Mouse (Mus musculus) intestine, embryonic 14.5 days (tissue): ENCODE measurements around the gene Car9. TPM values are rescaled to one million over a fixed set of nuclear protein-coding genes. Genes with fewer than 3 reads are reported as not detected.
A peak's percentile ranks its signal among the peaks of the same experiment; 100 is the strongest.

Source experiments
- ATAC-seq: fragments of 200-750 bp; cut with Nextera tagmentation; replicated peaks from 2 replicates; pipeline ENCODE4 v1.8.0; 2017; ENCODE audit warnings: low read depth, moderate number of reproducible peaks, moderate TSS enrichment, moderate library complexity; ENCODE audit not compliant: low FRiP score, low TSS enrichment
- DNase-seq: peaks from one replicate; pipeline ENCODE4 v3.0.0-alpha.2; 2018; ENCODE audit warnings: low spot score
- H3K27ac ChIP-seq: fragments of 300-500 bp; sonication (generic); 2 replicates; pipeline ENCODE4 v1.5.1; 2014; ENCODE audit warnings: low read depth, mild to moderate bottlenecking, control low read depth
- H3K27me3 ChIP-seq: fragments of 300-500 bp; sonication (generic); replicated peaks from 2 replicates; pipeline ENCODE4 v1.6.1; 2014; ENCODE audit warnings: low read length, control low read depth; ENCODE audit not compliant: control insufficient read depth, insufficient read depth
- H3K36me3 ChIP-seq: fragments of 300-500 bp; sonication (generic); 2 replicates; pipeline ENCODE4 v1.6.1; 2014; ENCODE audit warnings: low read length, control low read depth; ENCODE audit not compliant: control insufficient read depth, insufficient read depth
- H3K4me1 ChIP-seq: fragments of 300-500 bp; sonication (generic); replicated peaks from 2 replicates; pipeline ENCODE4 v1.6.1; 2014; ENCODE audit warnings: low read length, control low read depth, mixed read lengths; ENCODE audit not compliant: control insufficient read depth, insufficient read depth
- H3K4me2 ChIP-seq: fragments of 300-500 bp; sonication (generic); 2 replicates; pipeline ENCODE4 v1.6.1; 2014; ENCODE audit warnings: low read length
- H3K4me3 ChIP-seq: fragments of 300-500 bp; sonication (generic); 2 replicates; pipeline ENCODE4 v1.5.1; 2014; ENCODE audit warnings: low read depth, low read length, control low read depth, mixed read lengths
- H3K9ac ChIP-seq: fragments of 300-500 bp; sonication (generic); 2 replicates; pipeline ENCODE4 v1.6.1; 2014; ENCODE audit warnings: mild to moderate bottlenecking, low read length
- H3K9me3 ChIP-seq: fragments of 300-500 bp; sonication (generic); 2 replicates; pipeline ENCODE4 v1.6.1; 2016; ENCODE audit warnings: low read length, control low read depth; ENCODE audit not compliant: control insufficient read depth
- WGBS: fragments of 180-500 bp; shearing (Covaris S2); extraction: QIAGEN DNeasy Blood & Tissue Kit; methylation state at CpG from one replicate; pipeline ENCODE4 v1.1.7; 2014; 5-methylcytosine and 5-hydroxymethylcytosine counted together
- polyA plus RNA-seq: library from polyadenylated mRNA; unstranded; fragments of >200 nt; fragmentation: Nextera tagmentation; extraction: Ambion mirVana; gene quantifications from 2 replicates; pipeline ENCODE4 v1.2.1, GENCODE M21; 2014

Car9 gene
- 4.0 and 9.4 TPM in 2 replicates for polyA plus RNA-seq

- H3K9ac ChIP-seq = no peak within 1 kb of the TSS
- WGBS = 52% methylated on average over 9 of the region's 9 CpGs
- H3K4me3 ChIP-seq = peak within 1 kb of the TSS; percentile 43
- H3K4me1 ChIP-seq = peaks cover 14% of the 10 kb centered on the region; the same call in 1 of the 2 replicates
- no peak for DNase-seq
- H3K4me2 ChIP-seq = peak within 1 kb of the TSS; percentile 65
- no peak for ATAC-seq
- H3K27ac ChIP-seq = no peak within 1 kb of the TSS
- no peaks in the 10 kb centered on the region for H3K27me3 ChIP-seq
- no peaks in the 10 kb centered on the region for H3K9me3 ChIP-seq
- H3K36me3 ChIP-seq = no peaks in the 10 kb centered on the region
Measured at GRCm38 (mm10) chr4:43506536-43507185, at the start of gene Car9. Car9 (plus strand) TSS chr4:43506966.

- no peak overlapping the region for H3K4me2 ChIP-seq
- no peaks in the 10 kb centered on the region for H3K9me3 ChIP-seq
- no peak for ATAC-seq
- no peak overlapping the region for H3K9ac ChIP-seq
- H3K4me3 ChIP-seq = no peak overlapping the region
- no peaks in the 10 kb centered on the region for H3K36me3 ChIP-seq
- no peak overlapping the region for H3K27ac ChIP-seq
- peaks cover 29% of the 10 kb centered on the region for H3K27me3 ChIP-seq
- 18% methylated on average over 8 of the region's 8 CpGs for WGBS
- DNase-seq = no peak
- peaks cover 15% of the 10 kb centered on the region for H3K4me1 ChIP-seq
Measured at GRCm38 (mm10) chr4:43457124-43457523, 49.6 kb upstream of the Car9 start.

GRCm38 (mm10) chr4:43463102-43463501, 43.7 kb upstream of the Car9 start:
- H3K4me2 ChIP-seq = no peak overlapping the region
- H3K9me3 ChIP-seq = no peaks in the 10 kb centered on the region
- no peaks in the 10 kb centered on the region for H3K36me3 ChIP-seq
- H3K27ac ChIP-seq = no peak overlapping the region
- H3K4me1 ChIP-seq = no peaks in the 10 kb centered on the region
- no peak overlapping the region for H3K9ac ChIP-seq
- 91% methylated on average over 5 of the region's 5 CpGs for WGBS
- ATAC-seq = no peak
- no peaks in the 10 kb centered on the region for H3K27me3 ChIP-seq
- DNase-seq = no peak
- H3K4me3 ChIP-seq = no peak overlapping the region

DNA sequence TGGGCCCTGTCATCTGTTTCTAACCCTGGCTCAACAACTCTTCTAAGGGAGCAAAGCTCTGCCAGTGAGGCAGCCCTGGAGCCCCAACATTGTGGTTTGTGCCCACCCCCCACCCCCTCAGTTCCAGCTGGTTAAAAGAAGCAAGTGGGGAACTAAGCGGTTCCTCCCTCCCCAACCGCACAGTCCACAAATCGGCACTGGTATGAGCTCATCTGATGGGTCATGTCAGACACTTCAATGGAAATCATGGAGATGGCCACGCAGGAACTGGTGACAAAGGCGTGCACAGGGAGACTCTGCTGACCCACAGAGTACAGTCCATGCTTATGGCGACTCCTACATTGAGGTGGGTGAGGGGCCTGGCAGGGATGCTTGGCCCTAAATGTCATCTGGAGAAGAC, 40.8 kb upstream of the Car9 start:
- H3K9me3 ChIP-seq = no peaks in the 10 kb centered on the region
- H3K4me3 ChIP-seq = no peak overlapping the region
- H3K36me3 ChIP-seq = no peaks in the 10 kb centered on the region
- no peak overlapping the region for H3K9ac ChIP-seq
- no peak overlapping the region for H3K27ac ChIP-seq
- no peak overlapping the region for H3K4me2 ChIP-seq
- 83% methylated on average over 6 of the region's 6 CpGs for WGBS
- ATAC-seq (no peak), DNase-seq (no peak)
- no peaks in the 10 kb centered on the region for H3K4me1 ChIP-seq
- H3K27me3 ChIP-seq = no peaks in the 10 kb centered on the region

DNA sequence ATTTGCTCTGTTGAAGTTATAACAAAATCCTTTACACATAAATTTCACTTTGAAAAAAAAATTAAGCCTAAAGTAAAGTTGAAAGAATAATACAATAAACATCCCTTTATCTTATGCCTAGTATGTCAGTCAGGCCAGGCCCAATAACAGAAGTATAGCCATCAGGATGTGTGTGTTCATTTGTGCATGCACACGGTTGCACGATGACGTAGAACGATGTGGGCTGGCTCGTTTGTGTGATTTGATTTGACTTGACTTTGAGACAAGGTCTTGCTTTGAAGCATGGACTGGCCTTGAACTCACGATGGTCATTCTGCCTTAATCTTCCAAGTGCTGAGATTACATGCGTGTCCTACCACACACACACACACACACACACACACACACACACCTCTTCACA, 39.9 kb upstream of the Car9 start:
- Histone ChIP-seq H3K36me3 (no peaks in the 10 kb centered on the region), H3K4me1 (no peaks in the 10 kb centered on the region), H3K4me2 (no peak overlapping the region), H3K9me3 (no peaks in the 10 kb centered on the region), H3K27me3 (no peaks in the 10 kb centered on the region), H3K9ac (no peak overlapping the region), H3K4me3 (no peak overlapping the region), H3K27ac (no peak overlapping the region)
- no peak for DNase-seq
- ATAC-seq = no peak
- WGBS = 88% methylated on average over 7 of the region's 7 CpGs

GRCm38 (mm10) chr4:43470301-43470700, 36.5 kb upstream of the Car9 start:
- Histone ChIP-seq H3K27me3 (no peaks in the 10 kb centered on the region), H3K4me2 (no peak overlapping the region), H3K36me3 (no peaks in the 10 kb centered on the region), H3K9me3 (no peaks in the 10 kb centered on the region), H3K27ac (no peak overlapping the region), H3K4me3 (no peak overlapping the region), H3K4me1 (no peaks in the 10 kb centered on the region), H3K9ac (no peak overlapping the region)
- 90% methylated on average over 10 of the region's 10 CpGs for WGBS
- DNase-seq = no peak
- no peak for ATAC-seq

GRCm38 (mm10) chr4:43473636-43474035, 33.1 kb upstream of the Car9 start:
- ATAC-seq (no peak), DNase-seq (no peak)
- Histone ChIP-seq H3K9ac (no peak overlapping the region), H3K4me1 (0 out of 2 replicates have a peak, but pooled peaks cover 3% of the 10 kb centered on the region), H3K27ac (no peak overlapping the region), H3K4me2 (no peak overlapping the region), H3K9me3 (no peaks in the 10 kb centered on the region), H3K27me3 (no peaks in the 10 kb centered on the region), H3K4me3 (no peak overlapping the region), H3K36me3 (no peaks in the 10 kb centered on the region)
- 77% methylated on average over 1 of the region's 1 CpGs for WGBS

DNA sequence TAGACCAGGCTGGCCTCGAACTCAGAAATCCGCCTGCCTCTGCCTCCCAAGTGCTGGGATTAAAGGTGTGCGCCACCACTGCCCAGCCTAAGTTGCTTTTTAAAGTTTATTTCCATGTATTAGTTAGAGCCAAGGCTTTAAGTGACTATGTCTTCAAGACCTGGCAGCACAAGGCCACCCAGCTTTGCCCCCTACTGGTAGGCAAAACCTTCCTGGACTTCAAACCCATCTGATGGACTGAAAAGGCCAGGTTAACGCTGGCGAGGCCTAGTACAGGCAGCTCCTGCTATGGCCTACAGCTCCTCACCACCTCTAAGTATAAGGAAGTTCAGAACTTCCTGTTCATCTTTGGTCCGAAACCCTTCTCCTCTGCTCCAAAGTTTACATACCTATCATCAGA, 30.2 kb upstream of the Car9 start:
- Histone ChIP-seq H3K27me3 (no peaks in the 10 kb centered on the region), H3K4me2 (no peak overlapping the region), H3K4me1 (peaks cover 3% of the 10 kb centered on the region; the same call in 1 of the 2 replicates), H3K9ac (no peak overlapping the region), H3K27ac (no peak overlapping the region), H3K36me3 (no peaks in the 10 kb centered on the region), H3K4me3 (no peak overlapping the region), H3K9me3 (no peaks in the 10 kb centered on the region)
- 77% methylated on average over 6 of the region's 6 CpGs for WGBS
- ATAC-seq (no peak), DNase-seq (no peak)
